Mouse (Mus musculus) lung, postnatal 10 days (tissue): ENCODE data around the gene Tmod3.

Source experiments
- DNase-seq: peaks from one replicate; pipeline ENCODE4 v3.0.0; 2021

Gene Tmod3

DNA sequence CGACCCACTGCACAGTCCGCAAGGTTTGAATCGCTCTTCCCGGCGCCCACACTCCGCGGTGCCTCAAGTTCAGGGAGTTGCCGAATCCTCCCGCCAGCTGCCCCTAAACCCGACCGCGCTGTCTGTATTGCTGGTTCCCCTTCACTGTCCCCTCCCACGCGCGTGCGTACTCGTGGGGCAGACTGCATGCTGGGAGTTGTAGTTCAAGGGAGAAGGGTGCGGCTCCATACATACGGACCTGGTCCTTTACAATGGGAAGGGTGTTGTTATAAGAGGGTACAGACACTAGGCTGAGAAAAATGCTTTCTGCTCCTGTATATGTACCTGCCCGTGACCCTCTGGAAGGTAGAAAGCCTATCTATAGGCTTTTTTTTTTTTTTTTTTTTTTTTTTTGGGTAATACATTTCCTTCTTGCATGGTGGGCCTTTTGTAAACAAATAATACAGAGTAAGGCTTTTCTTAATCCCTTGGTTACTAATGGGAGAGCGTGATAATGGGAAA lies at the start of gene Tmod3:
Gene Tmod3, minus strand, starts transcription at position 146 of the 501 bp plus-strand sequence.
- peak; percentile 97 for DNase-seq

DNA sequence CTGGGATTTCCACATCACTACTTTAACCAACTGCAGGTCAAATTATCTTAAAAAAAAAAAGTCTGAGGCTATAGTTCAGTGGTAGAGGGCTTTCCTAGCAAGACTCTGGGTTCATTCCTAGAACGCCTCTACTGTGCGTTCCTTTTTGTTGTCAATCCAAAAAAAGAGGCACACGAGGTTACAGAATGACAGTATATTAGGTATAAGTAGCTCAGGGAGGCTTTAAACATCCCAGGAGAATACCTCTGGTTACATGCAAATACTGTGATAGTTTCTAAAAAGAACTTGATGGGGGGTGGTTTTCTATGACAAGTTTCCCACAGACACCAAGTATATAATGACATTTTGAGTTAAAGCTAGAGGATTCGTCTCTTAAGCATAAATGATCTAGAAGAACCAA lies 48.0 kb upstream of the Tmod3 start:
- no peak for DNase-seq

DNA sequence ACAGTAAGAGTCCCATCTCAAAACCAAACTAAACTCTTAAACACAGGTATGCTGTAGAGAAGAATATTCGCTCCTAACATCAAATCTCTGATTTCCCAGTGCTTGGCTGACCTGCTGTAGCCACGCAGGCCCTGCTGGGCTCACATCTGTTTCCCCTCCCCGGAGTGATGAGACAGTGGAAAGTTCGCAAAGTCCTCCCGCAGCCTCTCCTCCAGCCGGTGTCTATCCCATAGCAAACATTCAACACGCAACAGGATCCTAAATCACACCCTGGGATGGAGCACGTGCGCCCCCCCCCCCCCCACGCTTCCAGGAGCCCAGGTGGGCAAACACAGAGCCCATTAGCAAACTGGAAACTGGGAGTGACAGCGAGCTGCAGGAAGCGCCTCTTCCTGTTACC lies 42.1 kb upstream of the Tmod3 start:
- no peak for DNase-seq

DNA sequence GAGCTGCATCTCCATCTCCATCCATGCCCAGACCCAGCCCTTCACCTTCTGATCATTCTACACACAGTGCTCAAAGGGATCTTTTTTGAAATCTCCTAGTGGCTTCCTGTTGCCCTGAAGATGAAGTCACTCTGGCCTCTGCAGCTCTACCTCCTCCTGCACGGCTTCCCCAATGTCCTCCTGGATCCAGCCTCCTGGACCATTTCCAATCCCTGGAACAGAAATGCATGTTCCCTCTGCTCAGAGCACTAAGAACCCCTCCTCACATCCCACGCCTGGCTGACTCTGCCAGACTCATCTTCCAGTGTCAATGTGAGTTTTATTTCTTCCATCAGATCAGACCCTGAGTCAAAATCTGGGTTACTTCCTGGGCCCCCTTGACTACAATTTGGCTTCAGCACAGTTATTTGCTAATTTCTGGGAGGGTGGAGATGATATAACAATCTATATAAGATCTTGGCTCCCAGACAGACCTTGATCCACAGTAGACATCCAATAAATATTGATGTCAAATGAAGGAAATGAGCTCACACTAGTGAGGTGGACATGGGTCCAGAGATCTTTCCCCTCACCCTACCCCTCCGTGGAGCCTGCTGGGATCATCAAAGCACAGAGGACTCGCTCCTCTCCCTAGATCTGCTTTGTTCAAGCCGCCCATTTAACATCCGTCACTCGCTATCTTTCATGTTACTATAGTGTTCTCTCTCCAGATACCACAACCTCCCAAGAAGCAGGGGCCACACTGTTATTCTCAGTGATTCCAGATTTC lies 40.9 kb upstream of the Tmod3 start:
- DNase-seq, result peak; percentile 48

DNA sequence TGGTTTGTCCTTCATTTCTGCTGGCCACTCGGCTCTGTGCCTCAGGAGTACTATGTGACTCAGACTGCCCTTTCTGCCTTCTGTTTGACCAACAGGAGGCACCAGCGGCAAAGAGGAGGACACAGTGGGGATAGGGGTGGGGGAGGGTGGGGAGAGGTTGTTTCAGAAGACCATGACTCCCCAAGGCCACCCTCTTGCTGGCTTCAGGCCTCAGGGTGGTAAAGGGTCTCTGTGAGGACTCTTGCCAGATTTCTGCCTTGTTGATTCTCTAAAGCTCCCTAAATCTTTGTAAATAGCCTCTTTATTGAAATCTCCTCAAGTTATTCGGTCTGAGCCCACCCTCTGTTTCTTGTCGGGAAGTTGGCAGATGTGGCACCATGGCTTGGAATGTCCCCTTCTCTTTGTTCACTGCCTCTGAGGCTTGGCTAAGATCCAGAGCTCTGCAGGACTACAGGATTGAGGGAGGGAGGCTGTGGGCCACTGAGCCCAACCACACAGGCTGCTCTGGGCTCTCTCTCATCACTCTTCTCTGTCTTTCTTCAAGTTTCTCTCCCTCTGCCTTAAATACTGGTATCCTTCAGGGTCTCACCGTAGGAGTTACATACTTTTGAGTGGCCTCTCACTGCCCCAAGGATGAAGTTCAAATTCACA lies 39.9 kb upstream of the Tmod3 start:
- DNase-seq, result peak; percentile 68

DNA sequence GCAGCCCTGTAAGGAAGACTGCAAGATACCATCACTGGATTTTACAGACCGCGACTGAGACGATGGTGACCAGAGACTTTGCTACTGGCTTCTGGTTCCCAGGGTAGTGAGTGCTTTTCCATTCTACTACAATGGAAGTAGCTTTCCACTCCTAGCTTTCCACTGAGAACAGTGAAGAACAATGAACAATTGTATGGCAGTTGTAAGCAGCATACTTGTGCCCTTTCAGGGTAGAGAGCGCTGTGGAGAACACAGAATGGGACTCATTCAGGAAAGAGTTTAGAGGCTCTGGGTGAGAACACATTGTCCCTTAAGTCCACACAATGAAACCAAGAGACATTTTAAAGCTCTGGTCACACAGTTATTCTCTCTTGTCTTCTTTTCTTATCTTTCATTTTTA lies 38.1 kb upstream of the Tmod3 start:
- DNase-seq, result no peak

DNA sequence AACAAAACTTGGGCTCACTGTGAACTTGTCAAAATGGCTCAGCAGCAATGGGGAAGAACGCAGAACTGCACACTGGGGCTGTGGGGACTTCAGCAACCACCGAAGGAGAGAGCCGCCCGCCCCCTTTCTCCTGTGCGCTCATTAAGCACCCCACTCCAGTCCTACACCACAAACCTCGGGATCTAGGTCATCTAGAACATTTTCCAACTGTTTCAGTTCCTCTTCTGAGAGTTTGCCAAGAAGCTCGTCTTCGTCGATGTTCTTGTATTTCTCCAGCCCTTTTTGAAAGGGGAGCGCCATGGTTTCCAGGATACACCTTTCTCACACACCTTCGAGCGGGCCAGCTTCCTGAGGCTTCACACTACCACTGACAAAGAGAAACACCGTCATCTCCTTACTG lies 37.6 kb upstream of the Tmod3 start:
- no peak for DNase-seq

DNA sequence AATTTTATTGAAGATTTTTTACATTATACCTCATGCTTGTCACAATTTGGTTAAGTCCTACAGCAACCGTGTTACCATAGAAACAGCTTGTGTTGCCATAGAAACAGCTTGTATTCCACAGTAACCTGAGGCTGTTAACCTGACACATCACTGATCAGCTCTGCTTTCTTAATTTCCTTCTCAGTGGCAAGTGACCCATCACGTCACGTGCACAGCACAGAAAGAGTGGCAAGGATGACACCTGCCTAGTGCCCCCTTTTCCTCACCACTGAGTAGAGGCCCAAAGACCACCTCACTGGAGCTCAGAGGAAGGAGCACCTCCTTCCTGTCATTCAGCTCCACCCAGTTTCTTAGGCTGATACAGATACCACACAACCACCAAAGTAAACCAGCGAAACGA lies 34.0 kb upstream of the Tmod3 start:
- DNase-seq, result no peak

DNA sequence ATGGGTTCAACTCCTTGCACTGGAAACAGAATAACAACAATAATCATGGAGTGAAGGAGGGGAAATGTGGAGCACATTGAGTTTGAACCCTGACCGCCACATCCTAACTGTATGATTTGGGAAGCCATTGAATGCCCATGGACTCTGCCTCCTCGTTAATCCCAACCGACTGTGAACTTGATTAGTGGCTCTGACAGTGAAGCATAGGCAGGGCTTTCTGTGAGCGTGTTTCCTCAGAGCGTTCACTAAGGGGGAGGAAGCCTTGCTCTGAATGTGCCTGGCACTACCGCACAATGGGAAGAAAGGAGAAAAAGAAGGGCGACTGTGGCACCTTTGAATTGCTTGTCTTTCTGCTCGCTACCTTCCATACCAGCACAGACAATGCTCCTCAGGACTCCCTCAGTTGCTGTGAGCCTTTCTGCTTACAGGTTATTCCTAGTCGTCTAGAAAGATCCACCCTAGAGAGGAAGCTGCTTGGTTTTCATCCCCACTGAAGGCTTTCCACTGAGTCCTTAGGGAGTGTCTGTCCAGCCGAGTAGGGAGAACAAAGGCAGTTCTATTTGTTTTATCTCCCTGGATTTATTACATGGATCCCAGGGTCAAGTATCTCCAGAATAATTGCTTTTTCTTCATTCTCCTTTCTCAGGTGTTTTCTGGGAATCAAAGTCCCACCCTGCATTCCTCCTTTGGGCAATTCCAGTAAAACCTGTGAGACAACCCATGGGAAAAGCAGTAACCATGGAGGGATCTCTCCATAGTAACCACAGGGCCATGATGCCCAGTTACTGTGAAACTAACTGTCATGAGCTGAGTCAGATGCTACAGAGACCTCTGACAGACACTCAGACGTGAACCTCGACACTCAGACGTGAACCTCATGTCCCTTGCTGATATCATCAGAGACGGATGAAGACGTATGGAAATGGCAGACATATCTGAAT lies 30.7 kb upstream of the Tmod3 start:
- no peak for DNase-seq

DNA sequence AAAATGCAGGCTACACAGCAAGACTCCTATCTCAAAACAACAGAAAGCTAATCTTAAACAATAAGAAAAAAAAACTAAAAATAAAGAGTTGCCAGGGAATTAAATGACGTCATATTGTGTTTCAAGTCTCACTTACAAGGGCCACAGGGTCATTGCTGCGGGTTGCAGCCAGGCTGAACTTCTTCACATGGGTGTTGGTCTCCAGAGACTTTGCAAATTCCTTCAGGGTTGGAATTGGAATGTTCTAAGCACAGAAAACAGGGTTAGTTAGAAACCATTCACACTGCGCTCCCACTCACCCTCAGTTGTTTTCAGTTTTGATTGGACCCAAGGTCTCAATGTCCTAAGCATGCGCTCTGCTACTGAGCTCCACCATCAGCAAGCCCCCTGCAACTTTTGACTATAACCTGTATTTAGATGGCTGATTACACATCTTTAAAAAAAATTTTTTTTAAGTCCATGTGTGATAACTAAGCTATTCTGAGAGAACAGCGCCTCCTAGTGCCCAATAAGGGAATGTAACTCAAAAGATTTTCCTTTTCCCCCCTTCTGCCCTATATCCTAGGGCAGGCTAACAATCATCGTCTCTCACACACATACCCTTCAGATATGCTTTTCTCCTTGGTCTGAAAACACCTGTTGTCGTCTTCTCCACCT lies 22.4 kb upstream of the Tmod3 start:
- DNase-seq, result peak; percentile 47

DNA sequence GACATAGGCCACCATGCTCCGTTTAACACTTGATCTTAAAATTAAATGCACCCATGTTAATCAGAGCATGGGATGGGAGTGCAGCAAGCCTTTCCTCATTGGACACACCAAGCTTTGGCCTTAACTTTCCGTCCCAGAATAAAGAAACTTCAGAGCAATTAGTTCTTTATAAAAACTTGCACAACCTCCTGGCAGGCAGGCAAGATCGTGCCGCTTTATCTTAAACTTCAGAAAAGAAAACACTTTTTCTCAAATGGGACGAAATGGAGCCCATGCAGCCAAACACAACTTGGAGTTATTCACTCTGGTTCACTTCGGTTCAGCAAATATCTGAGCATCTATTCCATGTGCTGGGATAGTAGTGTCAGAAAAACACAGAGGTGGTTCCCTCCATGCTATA lies 19.9 kb upstream of the Tmod3 start:
- DNase-seq, result no peak

DNA sequence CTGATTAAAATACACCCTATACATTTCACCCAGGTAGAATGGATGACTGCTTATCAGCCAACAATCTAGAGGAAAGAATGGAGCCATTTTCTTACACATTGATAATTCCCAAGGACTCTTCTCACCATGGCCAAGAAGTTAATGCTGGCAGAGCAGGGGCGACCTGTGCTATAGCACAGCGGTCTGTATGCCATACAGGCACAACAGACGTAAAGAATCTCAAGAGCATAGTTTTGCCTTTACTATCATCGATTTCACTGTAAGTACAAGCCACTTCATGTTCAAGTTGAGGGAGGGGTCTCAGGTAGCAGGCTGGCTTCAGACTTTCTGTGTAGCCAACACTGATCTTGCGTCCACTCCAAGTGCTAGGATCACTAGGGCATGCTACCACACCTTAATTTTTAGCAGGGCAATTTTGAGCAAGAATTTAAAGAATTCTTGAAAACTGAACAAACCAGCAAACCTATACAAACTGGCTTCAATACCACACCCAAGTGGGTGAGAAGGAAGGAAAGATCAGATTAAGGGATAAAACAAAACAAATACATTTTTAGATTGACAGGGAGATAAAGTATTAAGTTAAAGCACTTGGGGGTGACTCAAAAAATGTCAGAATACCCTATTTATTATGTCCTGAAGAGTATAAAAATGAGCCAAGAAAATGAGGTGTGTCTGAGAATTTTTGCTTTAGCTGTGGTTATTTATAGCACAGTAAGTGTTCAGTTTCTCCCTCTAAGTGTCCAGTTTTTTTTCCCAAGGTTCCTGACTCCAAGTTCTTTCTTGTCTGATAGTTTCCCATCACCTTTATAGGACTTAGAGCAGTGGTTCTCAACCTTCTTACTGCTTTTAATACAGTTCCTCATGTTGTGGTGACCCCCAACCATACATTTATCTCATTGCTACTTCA lies 11.8 kb upstream of the Tmod3 start:
- DNase-seq, result no peak

DNA sequence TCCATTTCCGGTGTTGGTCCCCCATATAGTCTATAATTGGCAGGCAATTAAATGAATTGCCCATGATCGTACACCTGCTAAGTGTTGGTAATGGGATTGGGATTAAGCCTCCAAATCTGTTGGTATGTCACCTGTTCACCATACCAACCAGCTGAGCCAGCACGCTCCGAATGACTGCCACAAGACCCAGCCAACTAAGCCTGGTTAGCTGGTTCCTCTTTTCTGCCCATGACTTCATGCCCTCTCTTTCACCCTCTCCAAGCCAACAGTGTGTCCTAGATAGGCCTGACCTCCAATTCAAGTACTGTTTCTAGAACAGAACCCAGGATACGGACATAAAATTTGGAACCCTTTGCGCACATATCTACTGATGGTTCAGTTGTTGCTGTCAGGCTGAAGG lies 8.9 kb upstream of the Tmod3 start:
- DNase-seq, result no peak

DNA sequence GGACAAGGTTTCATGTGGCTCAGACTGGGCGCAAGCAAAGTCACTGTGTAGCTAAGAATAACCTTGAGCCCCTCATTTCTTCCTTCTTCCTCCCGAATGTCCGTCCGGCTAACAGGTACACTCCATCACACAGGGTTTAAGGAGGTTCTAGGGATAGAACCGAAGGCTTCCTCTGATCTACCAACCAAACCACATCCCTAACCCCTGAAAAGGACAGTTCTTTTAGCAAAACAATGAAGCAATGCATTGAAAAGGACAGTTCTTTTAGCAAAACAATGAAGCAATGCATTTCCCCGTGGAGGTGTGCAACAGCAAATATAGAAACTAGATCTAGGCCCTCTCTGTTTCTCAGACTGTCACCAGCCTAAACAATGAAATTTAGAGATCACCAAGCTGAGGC lies 5.4 kb upstream of the Tmod3 start:
- no peak for DNase-seq

DNA sequence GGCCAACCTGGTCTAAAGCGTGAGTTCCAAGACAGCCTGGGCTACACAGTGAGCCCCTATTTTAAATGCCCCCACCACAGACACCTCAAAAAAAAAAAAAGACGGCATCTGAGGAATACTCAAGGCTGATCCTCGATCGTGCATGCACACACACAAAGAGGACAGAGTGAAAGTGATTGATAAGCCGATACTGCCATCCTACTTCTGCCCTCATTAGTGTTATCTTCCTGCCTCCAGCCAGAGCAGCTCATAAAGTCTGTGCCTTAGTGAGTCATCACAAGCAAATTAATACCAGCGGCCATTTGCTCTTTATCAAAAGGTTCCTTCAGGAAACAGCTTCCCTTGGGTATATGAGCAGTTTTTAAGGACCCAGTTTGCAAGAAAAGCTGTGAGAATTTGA lies 4.2 kb upstream of the Tmod3 start:
- no peak for DNase-seq

DNA sequence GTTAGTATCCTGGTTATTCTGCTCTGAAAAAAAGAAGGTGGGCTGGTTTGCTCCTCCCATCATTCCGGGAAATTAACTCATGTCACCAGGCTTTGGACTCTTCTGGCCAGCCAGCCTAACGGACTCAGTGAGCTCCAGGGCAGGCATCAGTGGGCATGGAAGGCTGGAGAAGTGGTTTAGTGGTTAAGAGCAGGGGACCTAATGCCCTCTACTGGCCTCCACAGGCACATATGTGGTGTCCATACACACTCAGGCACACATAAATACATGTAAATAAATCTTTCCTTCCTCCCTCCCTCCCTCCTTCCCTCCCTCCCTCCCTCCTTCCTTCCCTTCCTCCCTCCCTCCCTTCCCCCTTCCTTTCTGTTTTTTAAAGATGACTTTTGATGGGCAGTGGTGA lies 3.7 kb upstream of the Tmod3 start:
- DNase-seq, result no peak

DNA sequence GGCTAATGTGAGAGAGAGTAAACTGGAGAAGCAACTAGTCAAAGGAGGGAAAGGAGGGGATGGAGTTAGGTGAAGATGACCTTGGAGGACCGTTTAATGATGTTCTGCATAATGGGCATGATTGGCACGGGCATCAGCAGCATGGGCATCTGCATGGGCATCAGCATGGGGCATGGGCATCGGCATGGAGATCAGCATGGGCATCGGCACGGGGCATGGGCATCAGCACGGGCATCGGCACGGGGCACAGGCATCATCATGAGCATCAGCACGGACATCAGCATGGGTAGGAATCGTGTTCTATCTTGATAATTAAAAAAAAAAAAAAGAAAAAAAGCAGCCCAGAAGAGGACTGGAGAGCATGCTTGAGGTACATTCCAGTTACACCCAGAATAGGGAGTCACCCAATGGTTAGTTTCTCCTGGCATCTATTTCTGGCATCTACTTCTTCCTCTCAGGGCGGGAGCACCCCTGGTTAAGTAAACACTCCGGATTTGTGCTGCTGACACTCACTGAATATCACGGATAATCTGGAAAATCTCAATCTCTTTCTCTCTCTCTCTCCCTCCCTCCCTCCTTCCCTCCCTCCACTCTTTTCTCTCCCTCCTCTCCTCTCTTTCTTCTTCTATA lies 1.7 kb upstream of the Tmod3 start:
- peak; percentile 59 for DNase-seq

DNA sequence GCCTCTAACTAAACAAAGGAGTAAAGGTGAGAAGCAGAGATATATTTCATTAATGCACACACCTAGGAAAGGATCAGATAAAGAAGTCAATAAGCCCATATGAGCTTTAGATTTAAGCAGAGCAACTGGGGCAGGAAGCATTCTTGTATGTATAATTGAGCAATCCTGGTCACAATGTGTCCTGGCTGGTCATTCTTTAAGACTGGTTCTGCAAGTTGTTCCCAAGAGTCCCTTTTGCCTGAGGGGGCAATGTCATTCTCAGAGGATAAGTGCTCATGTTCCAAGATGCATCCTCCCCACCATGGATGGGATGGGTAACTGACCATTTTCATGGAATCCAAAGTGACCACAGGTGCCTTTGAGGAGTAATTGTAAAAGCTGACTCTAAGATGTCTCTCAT lies 896 bp upstream of the Tmod3 start:
- no peak for DNase-seq

DNA sequence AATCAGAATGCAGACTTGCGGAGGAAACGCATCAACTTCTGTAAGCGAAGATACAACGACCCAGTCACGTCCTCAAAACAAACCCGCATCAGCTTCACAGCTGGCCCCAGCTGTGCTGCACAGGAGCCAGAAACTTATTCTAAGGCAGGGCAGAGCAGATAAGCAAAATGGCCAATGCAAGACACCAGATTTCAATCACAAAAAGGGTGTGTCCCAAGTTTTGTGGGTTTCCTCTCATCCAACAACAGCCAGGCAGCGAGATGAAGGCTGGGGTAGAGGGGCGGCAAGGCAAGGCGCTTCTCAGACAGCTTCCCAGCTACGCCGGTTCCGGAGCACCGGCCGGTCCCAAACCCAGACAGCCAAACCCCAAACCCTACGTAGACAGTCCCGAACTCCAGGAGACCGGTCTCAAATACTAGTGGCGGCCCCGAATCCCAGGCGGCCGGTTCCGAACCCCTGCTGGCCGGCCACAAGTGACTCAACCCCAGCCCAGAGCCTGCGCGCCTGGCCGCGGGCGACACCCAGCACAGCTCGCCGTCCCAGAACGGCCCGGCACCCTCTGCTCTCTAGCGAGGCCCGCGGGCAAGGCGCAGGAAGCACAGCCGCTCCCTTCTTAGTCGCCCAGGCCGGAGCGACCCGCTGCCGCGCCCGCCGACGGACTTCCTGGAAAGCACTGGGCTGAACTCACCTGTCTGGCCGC lies 495 bp downstream of the Tmod3 start:
- peak; percentile 69 for DNase-seq

DNA sequence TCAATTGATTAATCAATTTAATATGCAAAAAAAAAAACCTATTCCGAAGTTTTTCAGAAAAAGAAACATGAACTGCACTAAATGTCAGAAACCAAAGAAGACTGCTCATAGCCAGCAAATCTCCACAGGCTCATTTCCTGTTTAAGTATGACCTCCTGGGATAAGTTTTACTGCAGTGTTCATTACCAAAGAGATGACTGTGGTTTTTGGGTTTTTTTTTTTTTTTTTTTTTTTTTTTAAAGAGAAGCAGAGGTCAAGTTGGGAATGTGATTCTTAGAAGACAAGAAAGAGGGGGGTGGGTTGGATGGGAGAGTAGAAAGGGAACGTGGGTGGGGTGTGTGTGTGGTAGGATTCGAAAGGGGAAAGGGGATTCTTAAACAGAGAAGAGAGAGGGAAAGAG lies 1.1 kb downstream of the Tmod3 start:
- DNase-seq, result no peak

DNA sequence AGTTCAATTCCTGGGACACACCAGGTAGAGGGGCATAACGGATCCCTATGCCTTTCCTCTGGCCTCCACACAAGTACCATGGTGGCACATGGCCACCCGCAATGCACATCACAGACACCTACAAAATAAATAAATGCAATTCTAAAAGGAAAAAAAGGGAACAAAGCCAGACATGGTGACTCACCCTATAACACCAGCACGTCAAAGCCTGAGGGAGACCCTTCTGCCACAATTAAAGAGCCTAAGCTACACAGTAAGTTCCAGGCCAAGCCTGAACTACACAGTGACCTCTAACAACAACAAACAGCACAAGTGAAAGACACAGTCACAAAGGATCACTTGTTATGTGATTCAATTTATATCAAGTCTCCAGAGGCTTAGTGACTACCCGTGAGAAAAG lies 5.7 kb downstream of the Tmod3 start:
- no peak for DNase-seq
